Mouse (Mus musculus): ENCODE measurements at regions not wholly inside any gene's neighbourhood (a gene's known extent, or its start where the extent isn't known, plus 50 kb on each side); places are given as distances from the start of the nearest gene placed in this dataset.

GRCm38 (mm10) chr12:32653096-32653495 lies 166.2 kb upstream of the Nampt start:
- no peak for DNase-seq

GRCm38 (mm10) chr12:32656194-32656593 lies 163.2 kb upstream of the Nampt start:
- DNase-seq, result no peak

GRCm38 (mm10) chr12:32661782-32662413 lies 157.4 kb upstream of the Nampt start:
- peak; percentile 22 for DNase-seq

- no peak for DNase-seq
These were observed 153.3 kb upstream of the Nampt start for GRCm38 (mm10) chr12:32666040-32666439.

DNA sequence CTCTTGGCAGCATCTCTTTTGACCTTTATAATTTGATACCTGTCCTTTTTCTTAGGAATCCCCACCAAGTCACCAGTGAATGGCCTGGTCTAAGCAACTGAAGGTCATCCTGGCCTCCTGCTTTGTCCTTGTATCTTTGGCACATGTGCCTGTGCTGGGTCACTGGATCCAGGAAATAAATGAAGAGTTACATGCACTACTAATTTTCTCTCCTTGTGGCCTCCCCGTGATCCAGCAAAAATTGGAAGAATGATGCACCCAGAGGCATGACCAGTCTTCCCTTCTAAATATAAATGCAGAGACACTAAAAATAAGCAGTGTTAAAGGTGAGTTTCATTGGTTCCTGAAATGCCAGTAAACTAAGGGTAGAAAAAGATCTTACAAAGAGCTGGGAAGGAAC lies 141.4 kb upstream of the Nampt start:
- DNase-seq, result no peak

DNA sequence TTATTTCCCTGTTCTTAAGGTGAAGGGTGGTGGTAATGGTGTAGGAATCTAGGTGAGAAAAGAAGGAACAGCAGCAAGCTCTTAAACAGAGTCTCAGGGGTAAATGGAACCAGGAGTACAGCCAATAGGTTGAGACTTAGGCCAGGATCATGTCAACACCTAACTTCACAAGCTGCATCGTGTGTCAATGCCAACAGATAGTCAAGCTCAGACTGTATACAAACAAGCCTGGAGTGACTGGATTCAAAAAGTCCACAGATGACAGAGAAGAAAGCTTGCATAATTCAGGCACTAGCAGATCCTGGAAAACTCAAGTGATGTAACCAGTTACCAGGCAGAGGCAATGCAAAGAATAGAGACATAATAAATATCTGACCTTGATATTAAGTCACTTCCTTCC lies 140.6 kb upstream of the Nampt start:
- DNase-seq, result no peak

DNA sequence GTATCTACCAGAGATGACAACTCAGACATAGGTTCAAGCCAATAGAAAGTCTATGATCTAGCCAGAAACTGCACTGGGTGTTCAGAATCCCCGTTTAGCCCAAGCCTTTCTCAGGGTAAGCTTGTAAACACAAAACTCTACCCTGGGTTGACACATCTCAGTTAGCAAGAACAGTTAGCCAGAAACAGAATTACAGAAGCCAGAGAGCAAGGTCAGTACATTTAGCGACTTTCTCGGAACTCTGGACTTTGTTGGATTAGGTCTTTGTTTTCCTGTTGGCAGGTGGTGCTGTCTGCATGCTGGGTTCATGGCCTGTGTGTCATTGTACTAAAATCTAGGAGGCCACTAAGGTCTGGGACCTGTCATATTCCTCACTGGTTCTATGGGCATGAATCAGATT lies 137.4 kb upstream of the Nampt start:
- DNase-seq, result no peak

DNA sequence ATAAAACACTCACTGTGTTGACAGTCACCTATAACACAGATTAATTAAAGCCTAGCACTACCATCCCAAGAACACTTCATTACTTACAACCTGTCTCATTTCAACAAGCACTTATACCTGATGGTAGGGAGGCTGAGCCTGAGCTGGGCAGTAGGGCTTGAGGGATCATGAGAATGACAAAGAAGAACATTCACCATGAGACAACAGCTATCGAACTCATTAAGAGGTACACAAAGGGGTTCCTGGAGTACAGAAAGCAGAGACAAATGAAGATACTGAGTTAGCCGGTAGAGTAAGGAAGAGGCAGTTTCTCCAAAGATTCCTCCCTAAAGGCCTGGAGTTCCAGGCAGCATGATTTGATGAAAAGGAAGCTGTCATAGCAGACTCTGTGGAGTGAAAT lies 136.0 kb upstream of the Nampt start:
- DNase-seq, result no peak

- DNase-seq, result no peak
These were observed 133.5 kb upstream of the Nampt start for GRCm38 (mm10) chr12:32685788-32686385.

- DNase-seq, result no peak
These were observed 130.0 kb upstream of the Nampt start for GRCm38 (mm10) chr12:32689361-32689760.

DNA sequence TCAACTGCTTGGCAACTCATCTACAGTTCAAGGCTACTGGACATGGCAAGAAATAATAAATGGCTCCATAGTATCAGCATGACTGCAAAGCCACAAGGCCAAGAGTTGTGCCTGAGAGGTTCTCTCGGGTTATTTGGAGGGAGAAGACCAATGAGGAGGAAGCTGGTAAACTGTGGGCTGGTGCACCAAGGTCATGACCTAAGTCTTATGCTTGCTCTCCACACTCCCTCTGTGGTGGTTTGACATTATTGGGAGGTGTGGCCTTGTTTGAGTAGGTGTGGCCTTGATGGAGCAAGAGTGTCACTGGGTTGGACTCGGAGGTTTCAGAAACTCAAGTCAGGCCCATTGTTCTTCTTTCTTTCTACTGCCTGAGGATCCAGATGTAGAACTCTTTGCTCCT lies 129.2 kb upstream of the Nampt start:
- DNase-seq, result no peak

DNA sequence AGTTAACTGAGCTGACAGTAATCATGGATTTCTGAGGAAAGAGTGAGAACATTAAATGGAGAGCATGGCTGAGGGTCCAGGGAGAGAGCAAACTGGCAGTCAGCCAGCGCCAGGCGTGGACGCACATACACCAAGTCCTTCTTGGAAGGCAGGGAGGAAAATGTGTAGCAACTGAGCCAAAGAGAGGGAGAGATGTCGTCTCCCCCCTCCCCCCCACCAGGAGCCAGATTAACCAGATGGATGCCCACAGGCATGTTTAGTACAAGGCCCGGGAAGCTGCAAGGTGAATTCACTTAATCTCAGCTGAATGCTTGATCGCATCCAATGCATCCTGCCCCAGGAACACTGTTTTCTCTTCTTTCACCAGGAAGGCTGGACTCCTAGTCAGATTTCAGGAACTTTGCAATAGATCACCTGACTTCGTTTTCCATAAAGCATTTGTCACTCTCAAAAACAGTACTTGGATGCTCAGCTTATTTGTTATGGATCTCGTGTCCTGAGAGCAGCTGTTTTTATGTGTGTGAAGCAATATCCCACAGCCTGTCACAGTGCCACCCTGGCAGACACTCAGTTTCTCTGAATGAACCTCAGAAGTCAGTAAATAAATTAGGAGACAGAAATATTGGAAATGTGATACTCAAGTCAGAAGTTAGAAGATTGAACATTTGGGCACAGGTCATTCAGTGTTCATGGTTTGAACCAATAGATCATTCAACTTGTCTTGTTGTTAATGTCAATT lies 127.1 kb upstream of the Nampt start:
- DNase-seq, result no peak

DNA sequence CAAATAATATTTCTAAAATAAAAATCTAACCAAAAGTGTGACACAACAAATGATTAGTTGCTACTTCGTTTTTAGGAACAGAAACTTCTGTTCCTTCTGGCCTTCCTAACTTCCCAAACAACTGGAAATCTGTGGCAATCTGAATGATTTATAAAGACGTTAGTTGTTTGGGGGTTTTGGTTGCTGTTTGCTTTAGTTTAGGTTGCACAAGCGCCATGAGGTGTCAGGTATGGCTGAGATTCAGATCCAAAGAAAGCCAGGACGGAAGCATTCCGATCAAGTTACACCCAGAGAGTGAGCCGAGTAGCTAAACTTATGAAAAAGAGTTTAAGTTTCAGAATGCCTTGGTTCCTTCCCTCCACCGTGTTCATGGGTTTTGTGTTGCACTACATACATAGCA lies 126.4 kb upstream of the Nampt start:
- no peak for DNase-seq

DNA sequence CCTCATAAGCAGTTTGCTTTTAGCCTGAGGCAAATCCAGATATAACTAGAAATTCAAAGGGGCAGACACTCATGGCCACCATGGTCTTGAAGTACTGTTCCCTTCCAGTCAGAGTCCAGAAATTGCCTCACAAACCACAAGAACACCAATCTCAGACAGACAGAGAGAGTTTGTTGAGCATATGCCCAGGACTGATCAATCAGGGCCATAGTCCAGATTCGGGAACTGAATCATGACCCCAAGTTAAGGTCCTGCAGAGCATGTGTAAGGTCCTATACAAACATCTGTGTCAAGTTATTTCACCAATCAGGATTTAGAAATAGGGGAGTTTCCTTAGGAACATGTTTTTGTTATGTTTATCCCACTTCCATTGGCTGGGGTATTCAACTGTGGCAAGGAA lies 125.7 kb upstream of the Nampt start:
- DNase-seq, result no peak

GRCm38 (mm10) chr12:32696832-32697231 lies 122.5 kb upstream of the Nampt start:
- DNase-seq, result no peak

GRCm38 (mm10) chr12:32709188-32709587 lies 110.2 kb upstream of the Nampt start:
- DNase-seq, result no peak

- DNase-seq, result peak; percentile 66
These were observed 102.0 kb upstream of the Nampt start for GRCm38 (mm10) chr12:32717129-32717921.

DNA sequence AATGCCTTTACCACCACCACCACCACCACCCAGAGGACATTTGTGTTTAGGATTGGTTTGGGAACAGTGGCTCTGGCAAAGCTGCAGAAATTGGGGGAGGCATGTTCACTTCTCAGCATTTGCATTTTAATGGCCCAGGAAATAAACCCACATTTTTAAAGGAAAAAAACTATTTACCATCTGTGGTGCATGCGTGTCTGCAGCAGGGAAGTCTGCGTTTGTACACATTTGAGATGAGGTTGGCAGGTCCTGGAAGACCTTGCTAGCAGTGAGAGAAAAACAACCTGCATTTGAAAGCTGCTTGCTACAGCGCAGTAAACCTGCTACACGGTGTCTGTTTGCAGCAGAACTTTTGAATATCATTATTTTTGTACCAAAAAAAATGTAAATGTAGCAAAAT lies 100.1 kb upstream of the Nampt start:
- no peak for DNase-seq

GRCm38 (mm10) chr12:32724451-32725188 lies 94.7 kb upstream of the Nampt start:
- DNase-seq, result no peak

DNA sequence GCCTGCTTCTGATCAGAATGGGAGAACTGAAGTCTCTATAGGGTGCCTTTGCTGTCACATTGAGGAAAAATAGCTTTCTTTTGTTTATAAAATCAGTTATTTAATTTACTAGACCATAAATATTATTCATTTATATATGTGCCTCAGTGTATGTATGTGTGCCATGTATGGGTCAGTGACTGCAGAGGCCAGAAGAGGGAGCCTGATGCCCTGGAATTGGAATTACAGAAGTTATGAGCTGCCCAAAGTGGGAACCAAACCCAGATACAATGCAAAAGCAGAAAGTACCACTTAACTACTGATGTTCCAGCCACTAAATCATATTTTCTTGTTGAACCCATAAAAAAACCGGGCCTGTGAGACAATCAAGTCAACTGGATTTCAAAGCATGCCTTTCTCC lies 91.8 kb upstream of the Nampt start:
- DNase-seq, result no peak

GRCm38 (mm10) chr12:32728425-32728824 lies 90.9 kb upstream of the Nampt start:
- DNase-seq, result peak; percentile 20

- no peak for DNase-seq
These were observed 84.1 kb upstream of the Nampt start for GRCm38 (mm10) chr12:32735224-32735623.

DNA sequence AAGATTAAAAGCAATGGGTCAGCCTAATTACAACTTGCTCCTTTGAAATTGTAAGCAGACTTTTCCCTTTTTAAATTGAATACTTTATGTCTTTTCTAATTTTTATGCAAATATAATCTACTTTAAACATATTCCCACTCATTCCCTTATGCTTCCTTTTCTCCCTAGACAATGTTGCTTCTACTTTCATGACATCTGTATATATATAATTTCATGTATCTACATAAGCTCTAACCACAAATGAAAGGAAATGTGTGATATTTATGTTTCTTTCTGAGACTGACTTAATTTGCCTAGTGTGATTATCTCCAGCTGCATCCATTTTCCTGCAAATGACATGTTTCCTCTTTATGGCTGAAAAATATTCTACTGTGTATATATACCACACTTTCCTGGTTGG lies 77.9 kb upstream of the Nampt start:
- DNase-seq, result no peak

Measured in right cerebral cortex, postnatal 25 days (tissue).